Mouse (Mus musculus) bone marrow macrophage, adult 2 months (primary cell): ENCODE measurements at regions not wholly inside any gene's neighbourhood (a gene's known extent, or its start where the extent isn't known, plus 50 kb on each side); places are given as distances from the start of the nearest gene placed in this dataset.

ENCODE experiments used
- CTCF ChIP-seq: IDR thresholded peaks from 2 replicates; pipeline ENCODE4 v1.5.1; 2012; ENCODE audit warnings: low read depth, mild to moderate bottlenecking, low read length, moderate library complexity
- POLR2A ChIP-seq: IDR thresholded peaks from 2 replicates; pipeline ENCODE4 v1.6.1; 2012; ENCODE audit warnings: mild to moderate bottlenecking, low read depth, low read length, borderline replicate concordance

DNA sequence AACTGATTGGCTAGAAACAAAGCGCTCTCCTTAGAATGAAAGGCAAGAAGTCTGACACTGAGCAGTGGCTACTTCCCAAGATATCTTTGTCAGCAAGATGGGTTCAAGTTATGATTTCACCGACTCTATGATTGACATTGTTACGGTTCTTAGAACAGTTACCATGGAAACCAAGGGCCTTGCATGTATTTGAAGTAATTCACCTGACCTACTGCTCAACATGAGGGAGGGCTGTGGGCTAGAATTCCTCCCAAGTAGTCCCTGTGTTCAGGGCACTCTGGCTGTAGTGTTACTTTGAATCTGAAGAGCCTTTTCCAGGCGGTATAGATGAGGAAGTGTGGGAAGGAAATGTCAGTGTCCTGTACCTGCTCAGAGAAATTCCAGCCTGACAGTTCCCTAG, 281.1 kb downstream of the Tmem38b start:
- TF ChIP-seq POLR2A (no peak), CTCF (no peak)
